Mouse (Mus musculus) brain, embryonic 14.5 days (tissue): ENCODE measurements around the gene Cyb5d1.

Experiments
- CTCF ChIP-seq: fragments of 200-500 bp; IDR thresholded peaks from 2 replicates; pipeline ENCODE4 v1.5.1; 2012; ENCODE audit warnings: inconsistent platforms, mild to moderate bottlenecking, moderate library complexity, borderline replicate concordance; ENCODE audit not compliant: insufficient read depth, insufficient read length; ENCODE audit errors: extremely low read depth
- POLR2A ChIP-seq: fragments of 200-500 bp; IDR thresholded peaks from 2 replicates; pipeline ENCODE4 v1.6.1; 2012; ENCODE audit warnings: mild to moderate bottlenecking, inconsistent platforms, borderline replicate concordance; ENCODE audit not compliant: poor library complexity, insufficient read depth, insufficient read length, severe bottlenecking; ENCODE audit errors: extremely low read depth

GRCm38 (mm10) chr11:69410045-69410309, 14.5 kb upstream of the Cyb5d1 start:
- no peak for TF ChIP-seq POLR2A
- no peak for TF ChIP-seq CTCF
